Mouse (Mus musculus) adrenal gland, postnatal 36 days (tissue): ENCODE measurements at regions not wholly inside any gene's neighbourhood (a gene's known extent, or its start where the extent isn't known, plus 50 kb on each side); places are given as distances from the start of the nearest gene placed in this dataset.

ENCODE experiments used
- DNase-seq, 2 experiments: peaks; one replicate each; pipeline ENCODE4 v3.0.0; 2021; ENCODE audit warnings: mixed read lengths in 1 of 2

DNA sequence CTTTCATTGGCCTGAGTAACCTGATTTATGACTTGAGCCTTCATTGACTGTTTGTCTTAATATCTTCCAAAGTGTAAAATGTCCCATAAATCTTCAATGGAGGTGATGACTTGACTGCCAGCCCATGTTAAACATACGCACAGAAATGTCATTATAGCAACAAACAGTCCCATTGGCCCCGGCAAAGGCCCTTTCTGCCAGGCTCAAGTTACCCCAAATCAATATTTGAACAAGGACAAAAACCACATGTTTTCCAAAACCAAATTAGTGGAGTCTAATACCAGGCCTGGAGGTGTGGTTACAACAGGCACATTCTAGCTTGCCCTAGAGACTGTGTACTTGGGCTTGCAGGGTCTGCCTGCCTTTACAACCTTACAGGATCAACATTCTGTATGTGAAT is 68.2 kb upstream of the Fggy start:
- no peak for DNase-seq

DNA sequence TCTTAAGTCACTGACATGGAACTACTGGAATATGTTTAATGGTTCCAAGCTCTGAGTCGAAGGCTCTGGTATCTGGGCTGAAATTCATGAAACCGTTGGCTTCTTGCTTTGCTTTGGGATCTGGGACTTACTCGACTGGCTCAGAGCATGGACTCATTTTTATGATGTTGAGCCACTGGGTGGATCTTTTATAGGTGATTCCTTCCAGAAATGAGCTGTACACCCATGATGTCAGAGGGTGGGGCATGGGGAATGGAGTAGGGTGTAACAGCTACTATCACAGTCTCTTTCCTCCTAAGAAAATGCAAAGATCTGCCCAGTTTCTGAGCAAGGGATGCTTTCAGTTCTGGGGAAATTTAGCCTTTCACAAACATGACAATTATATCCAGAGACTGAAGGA is 57.0 kb upstream of the Fggy start:
- no peak for DNase-seq

DNA sequence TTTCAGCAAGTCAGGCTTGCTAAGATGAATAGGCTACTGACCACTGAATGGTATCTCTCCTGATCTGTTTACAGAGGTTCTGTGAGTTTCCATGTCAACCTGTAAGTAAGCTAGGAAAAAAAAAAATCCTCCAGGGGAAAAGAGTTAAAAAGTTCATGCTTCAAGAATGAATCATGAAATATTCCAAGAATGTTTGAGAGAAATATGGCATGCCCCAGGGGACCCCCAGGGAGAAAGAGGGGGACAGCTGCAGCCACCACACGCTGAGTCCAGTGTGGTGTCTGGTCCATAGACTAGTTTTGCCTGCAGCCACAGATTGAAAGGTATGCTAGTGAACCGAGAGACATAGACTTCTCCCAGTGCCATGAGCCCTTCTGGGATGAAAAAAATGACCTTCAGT is 56.1 kb upstream of the Fggy start:
- no peak for DNase-seq

DNA sequence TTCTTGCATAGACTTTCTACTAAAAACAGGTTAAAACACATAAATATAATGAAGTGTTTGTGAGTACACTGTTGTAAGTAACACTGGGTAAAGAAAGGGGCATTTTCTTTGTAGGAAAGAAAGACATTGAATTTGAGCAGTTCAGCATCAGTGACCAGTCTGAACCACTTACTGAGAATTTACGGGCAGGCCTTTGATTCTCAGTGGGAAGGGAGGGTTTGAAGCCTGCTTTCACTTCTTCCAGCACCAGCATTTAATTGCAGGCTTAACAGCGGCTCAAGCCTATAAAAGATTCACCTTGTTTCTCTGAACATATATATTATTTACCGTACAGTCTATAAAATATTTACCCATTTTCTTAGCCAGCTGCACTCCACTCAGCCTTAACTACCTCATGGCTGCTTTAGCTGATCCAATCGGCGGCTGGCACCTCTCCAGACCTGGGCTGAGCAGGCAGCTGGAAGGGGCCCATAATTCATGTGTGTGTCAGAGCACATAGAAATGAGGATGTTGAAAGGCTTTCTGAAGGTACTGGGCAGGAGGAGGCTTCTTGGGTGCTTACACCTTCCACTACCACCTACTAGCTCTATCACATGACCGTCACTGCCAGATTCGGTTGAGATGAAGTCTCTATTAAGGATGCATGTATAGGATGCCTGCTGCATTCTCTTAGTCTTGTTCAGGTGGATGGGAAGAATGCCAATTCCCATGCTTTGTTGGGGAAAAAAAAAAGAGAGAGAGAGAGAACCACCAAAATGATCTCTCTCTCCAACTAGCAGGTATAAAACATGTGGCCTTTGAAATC is 50.0 kb upstream of the Fggy start:
- DNase-seq: peak; percentile 66 to 74
